Mouse (Mus musculus) CD8-positive naive resting alpha-beta T cell, adult 2 months (primary cell): ENCODE results near the gene Spib.

ENCODE experiments used
- DNase-seq, 2 experiments: peaks; one replicate each; pipeline ENCODE4 v3.0.0; 2022; ENCODE audit warnings: low read depth in 2 of 2, low spot score in 2 of 2

Spib gene

GRCm38 (mm10) chr7:44549621-44550408 lies 17.9 kb upstream of the Spib start:
- no peak for DNase-seq

GRCm38 (mm10) chr7:44548497-44549087 lies 16.7 kb upstream of the Spib start, which contains the start of gene Pold1:
Gene Pold1, minus strand, starts transcription at chr7:44548849.
- DNase-seq = peak; percentile 100

GRCm38 (mm10) chr7:44547725-44548124 lies 15.9 kb upstream of the Spib start:
- no peak for DNase-seq

- DNase-seq = no peak
Observed at GRCm38 (mm10) chr7:44547041-44547440, 15.2 kb upstream of the Spib start.

GRCm38 (mm10) chr7:44546274-44546673 lies 14.4 kb upstream of the Spib start:
- DNase-seq = no peak

- no peak for DNase-seq
Observed at GRCm38 (mm10) chr7:44543071-44543470, 11.2 kb upstream of the Spib start.

- no peak for DNase-seq
Observed at GRCm38 (mm10) chr7:44542555-44542954, 10.7 kb upstream of the Spib start.

GRCm38 (mm10) chr7:44538756-44539624 lies 7.1 kb upstream of the Spib start:
- DNase-seq = no peak

GRCm38 (mm10) chr7:44537496-44537895 lies 5.6 kb upstream of the Spib start:
- no peak for DNase-seq

GRCm38 (mm10) chr7:44537009-44537408 lies 5.1 kb upstream of the Spib start:
- no peak for DNase-seq

GRCm38 (mm10) chr7:44536590-44536968 lies 4.7 kb upstream of the Spib start:
- no peak for DNase-seq

- no peak for DNase-seq
Observed at GRCm38 (mm10) chr7:44535657-44536589, 4.1 kb upstream of the Spib start.

- DNase-seq = no peak
Observed at GRCm38 (mm10) chr7:44534656-44535441, 3.0 kb upstream of the Spib start.

GRCm38 (mm10) chr7:44534242-44534641 lies 2.4 kb upstream of the Spib start:
- no peak for DNase-seq

- no peak for DNase-seq
Observed at GRCm38 (mm10) chr7:44533746-44534045, 1.8 kb upstream of the Spib start.

- no peak for DNase-seq
Observed at GRCm38 (mm10) chr7:44532918-44533745, 1.3 kb upstream of the Spib start.

GRCm38 (mm10) chr7:44531207-44531606 lies 664 bp downstream of the Spib start:
- DNase-seq = no peak

GRCm38 (mm10) chr7:44530507-44530906 lies 1.4 kb downstream of the Spib start:
- no peak for DNase-seq

GRCm38 (mm10) chr7:44529518-44529917 lies 2.4 kb downstream of the Spib start:
- DNase-seq = no peak
